Mouse (Mus musculus): ENCODE measurements around the gene Ambra1.

The Ambra1 gene

DNA sequence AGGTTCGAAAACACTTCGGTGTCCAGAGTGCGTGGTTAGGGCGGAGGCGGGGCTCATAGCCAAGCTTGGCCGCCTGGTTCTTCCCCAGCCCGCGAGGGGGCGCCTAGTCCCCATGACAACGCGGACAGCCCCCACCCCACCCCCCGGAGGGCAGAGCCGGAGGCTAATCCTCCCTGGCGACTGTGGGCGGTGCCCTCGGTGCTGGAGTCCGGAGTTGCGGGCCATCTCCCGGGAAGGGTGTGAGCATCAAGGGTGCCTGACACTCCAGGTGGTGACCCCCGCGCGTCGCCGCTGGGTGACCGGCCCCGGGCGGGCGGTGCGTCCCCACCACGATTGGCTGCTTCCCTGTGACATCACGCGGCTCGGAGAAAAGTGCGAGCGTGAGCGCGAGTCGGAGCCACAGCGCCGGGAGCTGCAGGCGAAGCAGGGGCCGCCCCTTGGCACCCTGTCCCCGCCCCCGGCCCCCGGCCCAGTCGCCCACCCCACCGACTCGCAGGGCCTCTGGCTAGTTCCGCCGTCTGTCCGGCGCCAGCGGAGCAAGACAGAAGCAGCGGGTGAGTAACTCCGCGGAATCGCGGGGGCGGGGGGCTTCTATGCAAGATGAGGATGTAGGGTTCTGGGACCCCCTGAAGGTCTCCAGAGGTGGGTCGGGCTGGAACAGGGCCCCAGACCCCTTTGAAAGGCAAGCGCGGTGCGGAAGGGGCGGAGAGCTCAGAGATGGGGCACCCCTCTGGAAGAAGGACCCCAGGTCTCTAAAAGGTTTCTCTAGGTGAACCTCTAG, 192.0 kb downstream of the Ambra1 start:
- DNase-seq (ENCODE audit: low read depth): no peak

DNA sequence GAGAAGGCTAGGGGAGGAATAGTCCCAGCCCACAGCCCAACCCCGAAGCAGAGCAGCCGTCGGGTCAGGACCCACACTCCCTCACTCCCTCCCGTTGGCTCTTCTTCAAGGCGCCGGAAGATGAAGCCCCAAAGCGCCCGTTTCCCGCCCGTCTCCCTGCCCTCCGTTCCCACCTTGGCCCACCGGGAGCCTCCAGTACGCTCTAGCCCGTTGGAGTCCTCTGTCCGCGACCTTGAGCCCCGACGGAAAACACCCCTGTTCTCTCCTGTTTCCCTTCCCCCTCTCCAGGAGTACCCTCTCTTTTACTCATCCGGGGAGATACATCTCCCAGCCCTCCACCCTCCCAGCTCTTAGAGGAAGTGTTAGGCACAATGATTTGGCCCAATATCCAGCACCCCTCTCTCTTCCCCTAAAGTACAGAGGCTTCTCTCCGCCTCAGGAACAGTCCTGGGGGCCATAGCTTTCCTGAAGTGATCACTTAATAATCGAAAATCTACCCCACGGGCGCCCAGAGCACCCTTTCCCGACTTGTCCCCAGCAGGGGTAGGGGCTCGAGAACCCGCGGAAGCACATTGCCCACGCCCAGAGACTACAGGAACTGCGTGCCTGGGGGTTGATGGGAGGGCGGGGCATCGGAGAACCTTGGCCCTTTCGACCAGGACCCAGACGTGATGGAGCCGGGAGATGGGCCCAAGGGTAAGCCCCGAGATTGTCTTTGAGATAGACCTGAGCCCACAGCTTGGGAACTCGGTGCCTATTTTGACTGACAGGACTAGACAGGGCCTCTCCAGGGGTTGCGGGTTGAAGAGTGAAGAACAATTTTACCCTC, 192.9 kb downstream of the Ambra1 start:
- DNase-seq (ENCODE audit: low read depth): no peak

GRCm38 (mm10) chr2:91923415-91924337, 193.7 kb downstream of the Ambra1 start:
- DNase-seq (ENCODE audit: low read depth): peak; percentile 56

DNA sequence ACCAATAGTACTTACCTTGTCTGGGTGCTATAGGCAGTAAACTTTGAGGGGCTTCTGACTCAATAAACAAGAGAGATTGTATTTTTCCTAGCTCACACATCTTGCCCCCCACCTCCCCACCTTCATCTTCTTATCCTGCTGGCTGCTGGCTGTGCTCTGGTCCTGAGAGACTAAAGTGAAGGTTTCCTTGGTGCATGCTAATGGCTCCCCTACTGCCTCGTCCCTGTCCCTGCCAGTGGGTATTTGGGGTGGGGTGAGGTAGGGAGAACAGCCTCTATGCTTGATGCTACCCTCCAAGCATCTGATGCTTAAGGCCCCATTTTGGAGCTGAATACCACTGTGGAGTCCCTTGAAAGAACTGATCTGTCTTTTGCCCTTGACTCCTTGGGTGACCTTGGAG, 194.8 kb downstream of the Ambra1 start:
- DNase-seq (ENCODE audit: low read depth): no peak

- DNase-seq (ENCODE audit: low read depth): no peak
Observed at GRCm38 (mm10) chr2:91925442-91925841, 195.5 kb downstream of the Ambra1 start.

- no peak for DNase-seq (ENCODE audit: low read depth)
Observed at GRCm38 (mm10) chr2:91926949-91927348, 197.0 kb downstream of the Ambra1 start, which contains the start of gene Chrm4. Gene Chrm4 (plus strand): TSS chr2:91927249.

DNA sequence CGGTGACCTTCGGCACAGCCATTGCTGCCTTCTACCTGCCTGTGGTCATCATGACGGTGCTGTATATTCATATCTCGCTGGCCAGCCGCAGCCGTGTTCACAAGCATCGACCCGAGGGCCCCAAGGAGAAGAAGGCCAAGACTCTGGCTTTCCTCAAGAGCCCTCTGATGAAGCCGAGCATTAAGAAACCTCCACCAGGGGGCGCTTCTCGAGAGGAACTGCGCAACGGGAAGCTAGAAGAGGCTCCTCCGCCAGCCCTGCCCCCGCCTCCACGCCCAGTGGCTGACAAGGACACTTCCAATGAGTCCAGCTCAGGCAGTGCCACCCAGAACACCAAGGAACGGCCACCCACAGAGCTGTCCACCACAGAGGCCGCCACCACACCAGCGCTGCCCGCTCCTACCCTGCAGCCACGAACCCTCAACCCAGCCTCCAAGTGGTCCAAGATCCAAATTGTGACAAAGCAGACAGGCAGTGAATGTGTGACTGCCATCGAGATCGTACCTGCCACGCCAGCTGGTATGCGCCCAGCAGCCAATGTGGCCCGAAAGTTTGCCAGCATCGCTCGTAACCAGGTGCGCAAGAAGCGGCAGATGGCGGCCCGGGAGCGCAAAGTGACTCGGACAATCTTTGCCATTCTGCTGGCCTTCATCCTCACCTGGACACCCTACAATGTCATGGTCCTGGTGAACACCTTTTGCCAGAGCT, 198.0 kb downstream of the Ambra1 start:
- peak; percentile 80 for DNase-seq (ENCODE audit: low read depth)

DNA sequence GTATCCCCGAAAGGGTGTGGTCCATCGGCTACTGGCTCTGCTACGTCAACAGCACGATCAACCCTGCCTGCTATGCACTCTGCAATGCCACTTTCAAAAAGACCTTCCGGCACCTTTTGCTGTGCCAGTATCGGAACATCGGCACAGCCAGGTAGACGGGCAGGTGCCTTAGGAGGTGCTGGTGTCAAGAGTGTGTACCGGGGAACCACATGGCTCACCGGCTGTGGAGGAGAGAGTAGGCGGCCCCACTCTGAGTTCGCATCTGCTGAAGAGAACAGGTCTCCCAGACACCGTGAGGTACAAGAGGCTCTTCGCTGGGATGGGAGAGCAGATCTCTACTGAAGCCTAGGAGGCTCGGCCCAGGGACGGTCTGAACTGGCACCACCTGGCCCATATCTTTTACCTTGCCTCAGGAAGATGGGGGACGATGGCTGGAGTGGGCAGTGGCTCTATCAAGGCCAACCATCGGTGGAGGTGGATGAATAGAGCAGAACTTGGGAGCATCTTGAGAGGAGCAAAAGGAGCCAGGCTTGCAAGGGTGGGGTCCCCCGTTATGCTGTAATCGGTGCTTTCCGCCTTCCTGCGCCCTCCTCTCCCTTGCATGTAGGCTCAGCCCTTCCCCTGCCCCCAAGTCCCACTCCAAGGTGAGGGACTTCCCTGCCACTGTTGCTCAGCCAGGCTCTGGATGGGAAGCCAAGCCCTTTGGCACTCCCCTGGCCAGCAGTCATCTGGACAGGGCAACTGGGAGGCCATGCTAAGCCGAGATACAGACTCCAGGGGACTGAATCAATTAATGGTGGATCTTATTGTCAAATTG, 198.8 kb downstream of the Ambra1 start:
- DNase-seq (ENCODE audit: low read depth): no peak

- no peak for DNase-seq (ENCODE audit: low read depth)
Observed at GRCm38 (mm10) chr2:91929455-91929854, 199.5 kb downstream of the Ambra1 start.

DNA sequence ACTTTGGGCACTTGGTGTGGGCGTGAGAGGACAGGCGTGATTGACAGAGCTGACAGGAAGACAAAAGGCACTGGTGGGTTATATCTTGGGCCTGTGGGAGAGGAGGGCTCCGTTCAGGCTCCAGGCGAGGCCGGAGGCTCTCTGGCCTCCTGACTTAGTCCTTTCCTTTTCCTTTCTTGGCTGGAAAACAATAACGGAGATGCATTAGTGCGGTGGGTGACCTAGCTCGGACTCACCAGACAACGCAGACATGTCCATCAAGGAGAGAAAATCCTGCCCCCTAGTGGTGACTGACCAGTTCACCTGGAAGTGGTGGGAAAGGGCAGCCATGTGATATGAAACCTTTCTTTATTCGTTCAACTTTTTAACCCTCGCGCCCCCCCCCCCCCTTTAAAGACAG, 200.0 kb downstream of the Ambra1 start:
- DNase-seq (ENCODE audit: low read depth): peak; percentile 57

GRCm38 (mm10) chr2:91930761-91931291, 200.9 kb downstream of the Ambra1 start:
- no peak for DNase-seq (ENCODE audit: low read depth)

DNA sequence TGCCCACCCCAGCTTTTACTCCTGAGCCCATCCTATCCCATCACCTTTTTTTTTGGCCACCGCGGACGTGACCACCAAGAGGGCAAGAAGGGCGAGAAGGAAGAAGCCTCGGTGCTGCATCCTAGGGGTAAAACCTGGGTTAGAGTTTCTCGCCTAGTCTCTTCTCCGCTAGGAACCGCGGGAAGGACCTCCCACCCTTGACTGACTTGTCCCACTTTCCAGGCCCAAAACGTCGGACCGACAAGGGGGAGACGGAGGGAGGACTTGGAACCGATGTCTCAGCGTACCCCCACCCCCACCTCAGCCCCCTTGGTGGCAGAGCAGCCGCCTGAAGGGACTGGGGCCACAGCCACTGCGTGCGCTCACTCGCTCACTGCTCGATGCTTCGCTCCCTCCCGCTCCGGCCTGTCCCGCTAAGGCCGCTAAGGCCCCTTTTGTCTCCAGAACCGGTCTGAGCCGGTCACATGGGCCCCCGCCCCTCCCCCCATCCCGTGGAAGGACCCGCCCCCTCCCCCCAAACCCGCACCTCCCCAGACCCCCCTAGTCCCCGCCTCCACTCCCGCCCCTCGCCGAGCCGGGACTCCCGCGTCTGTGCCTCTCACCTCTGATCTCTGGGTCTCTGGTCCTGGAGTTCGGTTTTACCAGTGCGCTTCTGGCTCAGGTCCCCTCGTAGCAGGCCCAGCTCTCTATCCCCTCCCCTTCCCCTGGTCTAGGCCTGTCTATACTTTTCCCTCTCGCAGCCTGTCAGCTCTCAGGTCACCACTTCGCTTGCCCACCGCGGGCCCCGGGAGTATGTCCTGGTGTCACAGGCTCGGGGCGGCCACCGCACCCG, 201.6 kb downstream of the Ambra1 start:
- no peak for DNase-seq (ENCODE audit: low read depth)

DNA sequence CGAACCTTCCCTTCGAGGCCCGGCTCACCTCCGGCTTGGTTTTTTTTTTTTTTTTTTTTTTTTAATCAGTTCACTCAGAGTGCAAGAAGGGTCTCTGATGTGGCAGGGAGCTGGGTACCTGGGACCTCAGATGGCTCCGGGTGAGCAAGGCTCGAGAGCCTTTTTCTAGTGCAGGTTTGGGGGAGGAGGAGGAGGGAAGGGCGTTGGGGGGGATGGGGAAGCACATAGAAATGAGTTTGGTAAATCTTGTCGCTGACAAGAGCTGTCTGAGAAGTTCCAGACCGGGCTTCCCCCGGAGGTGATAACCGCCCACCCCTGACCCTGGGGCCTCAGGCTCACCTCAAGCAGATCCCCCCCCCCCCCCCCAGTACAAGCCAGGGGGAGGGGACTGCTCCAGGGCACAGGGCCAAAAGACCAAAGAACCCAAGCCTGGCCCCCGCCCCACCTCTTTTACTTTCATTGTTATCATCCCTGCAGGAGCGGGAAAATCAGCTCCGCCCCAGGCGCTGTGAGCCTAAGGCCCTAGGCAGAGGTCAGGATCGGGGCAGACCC, 202.3 kb downstream of the Ambra1 start, which contains the start of gene Mdk:
TSS of gene Mdk (minus strand) at position 138 of the 552 bp plus-strand sequence.
- no peak for DNase-seq (ENCODE audit: low read depth)

DNA sequence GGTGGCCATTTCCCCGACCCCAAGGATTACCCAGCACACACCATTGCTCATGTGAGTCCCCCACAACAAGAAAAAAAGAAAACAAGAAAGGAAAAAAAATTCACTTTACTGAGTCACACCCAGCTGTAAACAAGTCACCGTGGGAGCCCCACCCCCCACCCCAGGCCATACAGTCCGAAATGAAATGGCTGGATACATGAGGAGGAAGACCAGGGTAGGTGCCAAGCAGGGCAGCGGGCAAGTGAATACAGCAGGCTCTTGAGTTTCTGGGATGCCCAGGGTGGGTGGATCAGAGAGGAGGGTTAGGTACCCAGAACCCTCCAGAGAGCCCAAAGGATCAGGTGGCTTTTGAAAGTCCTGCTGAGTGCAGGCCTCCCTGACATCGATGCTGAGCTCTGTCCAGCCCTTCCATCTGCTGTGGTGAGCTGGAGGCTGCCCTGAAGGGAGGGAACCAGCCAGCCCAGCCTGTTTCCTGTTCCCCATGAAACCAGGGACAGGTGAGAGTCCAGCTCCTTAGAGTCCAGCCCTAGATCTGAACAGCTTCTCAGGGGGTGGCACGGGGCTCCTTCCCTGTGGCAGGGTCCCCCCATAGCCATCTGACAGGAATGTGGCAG, 202.9 kb downstream of the Ambra1 start:
- no peak for DNase-seq (ENCODE audit: low read depth)

DNA sequence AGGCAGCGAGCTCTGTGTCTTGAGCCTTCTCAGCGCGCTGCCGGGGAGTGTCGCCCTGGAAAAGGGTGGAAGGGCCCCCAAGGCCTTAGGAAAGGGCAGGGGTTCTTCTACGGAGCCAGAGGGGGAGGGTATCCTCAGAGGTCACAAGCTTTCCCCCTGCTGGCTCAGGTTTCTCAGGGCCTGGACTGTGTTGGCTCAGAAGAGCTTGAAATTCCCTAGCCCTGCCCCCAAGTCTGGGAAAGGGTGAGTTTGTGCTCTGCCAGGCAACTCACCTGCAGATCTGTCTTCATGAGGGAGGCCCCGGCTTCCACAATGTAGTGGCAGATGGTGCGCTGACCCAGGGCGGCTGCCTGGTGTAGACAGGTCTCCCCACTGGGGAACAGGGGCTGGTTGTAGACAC, 203.5 kb downstream of the Ambra1 start:
- no peak for DNase-seq (ENCODE audit: low read depth)

- DNase-seq (ENCODE audit: low read depth): no peak
Observed at GRCm38 (mm10) chr2:91934016-91934415, 204.1 kb downstream of the Ambra1 start.

DNA sequence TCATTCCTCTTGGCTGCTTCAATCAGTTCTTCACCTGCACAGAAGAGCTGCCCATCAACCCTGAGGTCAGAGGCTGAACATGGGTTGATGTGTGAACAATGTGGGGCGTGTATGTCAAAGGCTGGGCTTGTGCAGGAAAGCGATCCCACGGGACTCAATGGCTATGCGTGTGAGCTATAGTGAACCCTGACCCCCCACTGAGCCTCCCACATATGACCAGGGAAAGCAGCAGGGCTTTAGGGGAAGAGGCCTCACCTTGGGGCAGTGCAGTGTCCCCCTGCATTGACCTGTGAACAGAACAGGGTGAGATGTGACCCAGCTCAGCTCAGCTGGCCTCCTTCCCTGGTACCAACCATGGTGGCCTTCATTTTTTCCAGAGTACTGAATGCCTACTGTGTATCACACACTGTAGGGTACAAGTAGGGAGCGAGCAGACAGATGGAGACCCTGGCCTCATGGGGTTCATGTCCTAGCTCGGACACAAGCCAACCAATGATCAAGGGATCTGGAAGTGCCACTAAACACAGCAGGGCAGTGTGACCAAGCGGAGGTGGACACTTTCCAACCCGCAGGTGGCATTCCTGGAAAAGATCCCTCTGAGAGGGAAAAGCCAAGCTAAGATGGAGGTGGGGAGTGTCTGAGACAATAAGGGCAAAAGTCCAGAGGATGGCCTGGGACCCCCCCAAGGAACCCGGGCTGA, 205.0 kb downstream of the Ambra1 start:
- no peak for DNase-seq (ENCODE audit: low read depth)

DNA sequence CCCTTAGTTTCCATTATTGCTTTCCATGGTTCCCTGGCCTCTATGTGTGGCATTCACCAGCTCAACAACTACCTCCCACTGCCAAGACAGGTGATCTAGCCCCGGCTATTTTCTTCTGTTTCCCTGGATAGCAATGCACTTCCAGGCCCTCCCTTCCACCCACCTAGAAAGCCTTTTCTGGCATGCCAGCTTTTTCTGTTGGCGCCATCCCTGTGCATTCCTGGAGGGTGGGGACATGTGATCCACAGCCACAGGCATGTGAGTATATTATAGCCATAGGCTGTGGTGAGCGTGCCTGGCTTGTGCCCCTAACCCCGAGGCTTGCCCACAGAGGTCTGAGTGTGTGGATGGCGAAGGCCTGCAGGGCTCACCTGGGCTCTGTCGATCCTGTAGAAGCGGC, 206.2 kb downstream of the Ambra1 start:
- DNase-seq (ENCODE audit: low read depth): no peak
